Mouse (Mus musculus): Measurements from ENCODE around the gene Trp53tg5. TPM values are rescaled to one million over a fixed set of nuclear protein-coding genes. Genes with fewer than 3 reads are reported as not detected.
A peak's percentile ranks its signal among the peaks of the same experiment; 100 is the strongest.

The Trp53tg5 gene
- polyA plus RNA-seq, 1 experiment from 2014 or later, result not detected

GRCm38 (mm10) chr2:164494126-164494525 lies 20.6 kb upstream of the Trp53tg5 start:
- Histone ChIP-seq H3K9me3 (ENCODE audit: control insufficient read depth, low read length) (no peaks in the 10 kb centered on the region), H3K4me1 (replicated peaks; ENCODE audit: control insufficient read depth, insufficient read depth) (peaks cover 5% of the 10 kb centered on the region; the same call in 1 of the 2 replicates), H3K4me2 (replicated peaks; ENCODE audit: low read depth) (no peak overlapping the region), H3K27me3 (ENCODE audit: control insufficient read depth, insufficient read depth, low read length) (no peaks in the 10 kb centered on the region), H3K9ac (ENCODE audit: low read length) (no peak overlapping the region), H3K4me3 (ENCODE audit: low read depth, low read length) (no peak overlapping the region), H3K27ac (replicated peaks) (no peak overlapping the region), H3K36me3 (ENCODE audit: control insufficient read depth, insufficient read depth, low read length) (peaks cover 2% of the 10 kb centered on the region; the same call in 1 of the 2 replicates)
- TF ChIP-seq CTCF (IDR thresholded peaks at IDR 0.05; ENCODE audit: low read depth), result no peak
- no peak for ATAC-seq (ENCODE audit: low FRiP score, low TSS enrichment)
- 55% methylated on average over 2 of the region's 2 CpGs for WGBS
- no peak for DNase-seq (ENCODE audit: low spot score)

- H3K27me3 ChIP-seq (ENCODE audit: control insufficient read depth, insufficient read depth, low read length), result no peaks in the 10 kb centered on the region
- H3K4me3 ChIP-seq (ENCODE audit: low read depth, low read length), result no peak overlapping the region
- 71% methylated on average over 9 of the region's 9 CpGs for whole genome bisulfite sequencing
- no peak overlapping the region for H3K9ac ChIP-seq (ENCODE audit: low read length)
- H3K4me2 ChIP-seq (replicated peaks; ENCODE audit: low read depth), result peak overlapping the region; percentile 97
- H3K4me1 ChIP-seq (replicated peaks; ENCODE audit: control insufficient read depth, insufficient read depth), result peaks cover 5% of the 10 kb centered on the region; the same call in 1 of the 2 replicates
- ATAC-seq (ENCODE audit: low FRiP score, low TSS enrichment), result no peak
- H3K27ac ChIP-seq (replicated peaks), result no peak overlapping the region
- no peaks in the 10 kb centered on the region; the same call in 1 of the 2 replicates for H3K36me3 ChIP-seq (ENCODE audit: control insufficient read depth, insufficient read depth, low read length)
- H3K9me3 ChIP-seq (ENCODE audit: control insufficient read depth, low read length), result no peaks in the 10 kb centered on the region
- no peak for DNase-seq (ENCODE audit: low spot score)
- no peak for TF ChIP-seq CTCF (IDR thresholded peaks at IDR 0.05; ENCODE audit: low read depth)
- TF ChIP-seq EP300 (optimal IDR thresholded peaks at IDR 0.05), result no peak
Observed at GRCm38 (mm10) chr2:164487812-164488211, 14.3 kb upstream of the Trp53tg5 start.

DNA sequence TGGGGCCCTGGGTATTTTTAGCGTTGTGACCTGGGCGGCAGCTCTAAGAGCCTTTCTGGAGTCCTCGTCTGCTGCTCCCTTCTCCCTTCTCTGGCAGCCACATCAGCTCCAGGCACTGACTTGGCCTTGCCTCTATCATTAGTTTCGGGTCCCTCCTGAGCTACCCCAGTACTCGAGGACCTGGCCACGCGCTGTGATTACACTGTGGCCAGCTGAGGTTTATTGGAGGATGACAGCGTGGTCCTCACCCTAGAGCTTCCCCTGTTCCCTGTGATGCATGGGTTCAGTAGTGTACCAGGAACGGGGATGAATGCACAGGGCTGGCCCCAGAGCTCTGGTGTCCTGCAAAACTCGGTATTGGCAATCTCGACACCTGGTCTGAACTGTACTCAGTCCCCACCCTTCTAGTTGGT lies 13.6 kb upstream of the Trp53tg5 start:
- H3K9me3 ChIP-seq (ENCODE audit: control insufficient read depth, low read length), result no peaks in the 10 kb centered on the region
- TF ChIP-seq CTCF (IDR thresholded peaks at IDR 0.05; ENCODE audit: low read depth), result no peak
- no peak for TF ChIP-seq EP300 (optimal IDR thresholded peaks at IDR 0.05)
- ATAC-seq (ENCODE audit: low FRiP score, low TSS enrichment) (peak; percentile 13; the same call in 1 of the 2 replicates), DNase-seq (ENCODE audit: low spot score) (no peak)
- H3K9ac ChIP-seq (ENCODE audit: low read length), result peak overlapping the region; percentile 77
- H3K4me2 ChIP-seq (replicated peaks; ENCODE audit: low read depth), result peak overlapping the region; percentile 97
- peak overlapping the region; percentile 65; the same call in 1 of the 2 replicates for H3K27ac ChIP-seq (replicated peaks)
- H3K27me3 ChIP-seq (ENCODE audit: control insufficient read depth, insufficient read depth, low read length), result no peaks in the 10 kb centered on the region
- no peaks in the 10 kb centered on the region; the same call in 1 of the 2 replicates for H3K36me3 ChIP-seq (ENCODE audit: control insufficient read depth, insufficient read depth, low read length)
- H3K4me3 ChIP-seq (ENCODE audit: low read depth, low read length), result peak overlapping the region; percentile 82
- WGBS, result 9% methylated on average over 11 of the region's 11 CpGs
- H3K4me1 ChIP-seq (replicated peaks; ENCODE audit: control insufficient read depth, insufficient read depth), result peaks cover 5% of the 10 kb centered on the region; the same call in 1 of the 2 replicates

- H3K4me3 ChIP-seq (ENCODE audit: low read depth, low read length), result peak overlapping the region; percentile 82
- ATAC-seq (ENCODE audit: low FRiP score, low TSS enrichment) (peak; percentile 74), DNase-seq (ENCODE audit: low spot score) (peak; percentile 77)
- under 1% methylated on average over 53 of the region's 90 CpGs for WGBS
- H3K4me2 ChIP-seq (replicated peaks; ENCODE audit: low read depth), result peak overlapping the region; percentile 97
- H3K27ac ChIP-seq (replicated peaks), result peak overlapping the region; percentile 65; the same call in 1 of the 2 replicates
- peak overlapping the region; percentile 77 for H3K9ac ChIP-seq (ENCODE audit: low read length)
- TF ChIP-seq CTCF (IDR thresholded peaks at IDR 0.05; ENCODE audit: low read depth) (no peak; the same call in 1 of the 2 replicates), EP300 (optimal IDR thresholded peaks at IDR 0.05) (no peak)
- H3K36me3 ChIP-seq (ENCODE audit: control insufficient read depth, insufficient read depth, low read length), result no peaks in the 10 kb centered on the region; the same call in 1 of the 2 replicates
- peaks cover 5% of the 10 kb centered on the region; the same call in 1 of the 2 replicates for H3K4me1 ChIP-seq (replicated peaks; ENCODE audit: control insufficient read depth, insufficient read depth)
- H3K27me3 ChIP-seq (ENCODE audit: control insufficient read depth, insufficient read depth, low read length), result no peaks in the 10 kb centered on the region
- H3K9me3 ChIP-seq (ENCODE audit: control insufficient read depth, low read length), result no peaks in the 10 kb centered on the region
Observed at GRCm38 (mm10) chr2:164486258-164487114, 13.0 kb upstream of the Trp53tg5 start.

DNA sequence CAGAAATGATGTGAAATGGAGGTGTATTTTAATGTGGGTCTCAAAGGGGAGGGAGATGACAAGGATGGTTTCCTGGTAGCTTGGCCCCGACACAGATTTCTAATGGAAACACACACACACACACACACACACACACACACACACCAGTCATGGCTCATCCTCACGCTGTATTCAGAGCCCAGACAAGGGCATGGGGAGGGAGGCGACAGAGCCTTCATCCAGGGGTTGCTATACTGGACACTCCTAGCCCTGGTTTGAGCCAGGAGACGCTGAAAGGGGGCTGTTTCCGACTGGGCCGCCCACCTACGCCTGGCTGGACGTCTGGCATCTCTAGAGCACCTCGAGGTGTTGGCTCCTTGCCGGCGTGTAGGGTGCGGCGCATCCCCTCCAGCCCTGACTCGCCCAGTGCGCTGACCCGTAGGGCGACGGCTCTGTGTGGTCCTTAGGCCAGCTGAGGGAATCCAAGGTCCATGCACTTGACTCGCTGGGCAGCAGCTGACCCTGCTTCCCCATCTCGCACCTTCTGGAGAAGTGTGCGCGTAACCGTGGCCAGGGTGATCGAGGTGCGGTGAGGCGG lies 12.2 kb upstream of the Trp53tg5 start, which contains the start of gene Dbndd2:
TSS of gene Dbndd2 (plus strand) at position 426 of the 577 bp plus-strand sequence.
- TF ChIP-seq CTCF (IDR thresholded peaks at IDR 0.05; ENCODE audit: low read depth) (no peak), EP300 (optimal IDR thresholded peaks at IDR 0.05) (no peak)
- H3K4me3 ChIP-seq (ENCODE audit: low read depth, low read length), result peak within 1 kb of the TSS; percentile 82
- peak within 1 kb of the TSS; percentile 97 for H3K4me2 ChIP-seq (replicated peaks; ENCODE audit: low read depth)
- ATAC-seq (ENCODE audit: low FRiP score, low TSS enrichment), result peak; percentile 58
- no peaks in the 10 kb centered on the region for H3K27me3 ChIP-seq (ENCODE audit: control insufficient read depth, insufficient read depth, low read length)
- peaks cover 5% of the 10 kb centered on the region; the same call in 1 of the 2 replicates for H3K4me1 ChIP-seq (replicated peaks; ENCODE audit: control insufficient read depth, insufficient read depth)
- H3K9me3 ChIP-seq (ENCODE audit: control insufficient read depth, low read length), result no peaks in the 10 kb centered on the region
- WGBS, result 2% methylated on average over 25 of the region's 26 CpGs
- H3K27ac ChIP-seq (replicated peaks), result peak within 1 kb of the TSS; percentile 65; the same call in 1 of the 2 replicates
- H3K9ac ChIP-seq (ENCODE audit: low read length), result peak within 1 kb of the TSS; percentile 77
- no peaks in the 10 kb centered on the region; the same call in 1 of the 2 replicates for H3K36me3 ChIP-seq (ENCODE audit: control insufficient read depth, insufficient read depth, low read length)
- peak; percentile 67 for DNase-seq (ENCODE audit: low spot score)

All from stomach, postnatal 0 days (tissue).